Mouse (Mus musculus) heart, postnatal 36 days (tissue): ENCODE measurements around the gene Rad23a. TPM values are rescaled to one million over a fixed set of nuclear protein-coding genes. Genes with fewer than 3 reads are reported as not detected.
A peak's percentile ranks its signal among the peaks of the same experiment; 100 is the strongest.

ENCODE experiments used
- DNase-seq, 2 experiments: peaks; one replicate each; pipeline ENCODE4 v3.0.0; 2021 to 2022
- intact Hi-C: fragments of 180-260 bp; cut with DNase I; formaldehyde crosslinking; loops from one replicate; pipeline ENCODE4 v1.15.1; 2025
- microRNA-seq, 2 experiments: library from miRNA; unstranded; fragments of <30 nt; microRNA quantifications; one replicate each; pipeline ENCODE4 v1.2.0; 2021; ENCODE audit warnings: borderline number of aligned reads in 2 of 2
- total RNA-seq, 2 experiments: library from RNA; stranded (reverse); gene quantifications; 2 replicates each; pipeline ENCODE4 v1.2.3; 2021

Rad23a gene
- total RNA-seq, 2 experiments from 2014 or later, result 84.0 to 87.4 TPM

- DNase-seq, result no peak
These were observed 48.0 kb downstream of the Rad23a start for GRCm38 (mm10) chr8:84792429-84792947.

GRCm38 (mm10) chr8:84790537-84790936 lies 49.9 kb downstream of the Rad23a start:
- DNase-seq, result no peak
- intact Hi-C loops, result no loop called here

More at GRCm38 (mm10) chr8:84792429-84792947, 48.0 kb downstream of the Rad23a start:
- intact Hi-C loops, result no loop called here

GRCm38 (mm10) chr8:84789855-84790486 lies 50.5 kb downstream of the Rad23a start:
- intact Hi-C loops, result loop anchor here (2.0 kb wide), 1 partner anchor 15 kb away; no protein-coding TSS in a partner anchor
- peak in 1 of 2 experiments; percentile 67 for DNase-seq

DNA sequence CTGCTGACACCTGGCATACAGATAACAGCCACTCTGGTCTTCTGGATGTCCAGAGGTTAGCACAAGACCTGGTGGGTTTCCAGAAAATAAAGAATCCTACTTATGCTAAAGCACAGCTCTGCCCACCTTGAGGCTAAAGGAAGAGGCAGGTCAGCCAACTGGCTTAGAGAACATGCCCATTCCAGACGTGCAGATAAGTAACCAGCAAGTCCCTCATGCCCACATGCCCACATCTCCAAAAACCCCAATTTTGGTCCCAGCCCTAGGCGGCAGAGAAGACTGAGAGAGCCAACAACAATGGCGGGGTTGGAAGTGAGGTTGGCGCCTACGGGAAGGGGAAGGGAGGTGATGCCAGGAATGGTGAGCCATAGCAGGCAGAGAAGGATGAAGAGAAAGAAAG lies 51.1 kb downstream of the Rad23a start:
- no peak for DNase-seq

GRCm38 (mm10) chr8:84788896-84789295 lies 51.6 kb downstream of the Rad23a start:
- intact Hi-C loops, result loop anchor here (2.0 kb wide), 1 partner anchor 14 kb away; no protein-coding TSS in a partner anchor
- peak; percentile 77 to 78 for DNase-seq

More for the DNA sequence above, 51.1 kb downstream of the Rad23a start:
- intact Hi-C loops, result loop anchor here (2.0 kb wide), 1 partner anchor 15 kb away; no protein-coding TSS in a partner anchor

DNA sequence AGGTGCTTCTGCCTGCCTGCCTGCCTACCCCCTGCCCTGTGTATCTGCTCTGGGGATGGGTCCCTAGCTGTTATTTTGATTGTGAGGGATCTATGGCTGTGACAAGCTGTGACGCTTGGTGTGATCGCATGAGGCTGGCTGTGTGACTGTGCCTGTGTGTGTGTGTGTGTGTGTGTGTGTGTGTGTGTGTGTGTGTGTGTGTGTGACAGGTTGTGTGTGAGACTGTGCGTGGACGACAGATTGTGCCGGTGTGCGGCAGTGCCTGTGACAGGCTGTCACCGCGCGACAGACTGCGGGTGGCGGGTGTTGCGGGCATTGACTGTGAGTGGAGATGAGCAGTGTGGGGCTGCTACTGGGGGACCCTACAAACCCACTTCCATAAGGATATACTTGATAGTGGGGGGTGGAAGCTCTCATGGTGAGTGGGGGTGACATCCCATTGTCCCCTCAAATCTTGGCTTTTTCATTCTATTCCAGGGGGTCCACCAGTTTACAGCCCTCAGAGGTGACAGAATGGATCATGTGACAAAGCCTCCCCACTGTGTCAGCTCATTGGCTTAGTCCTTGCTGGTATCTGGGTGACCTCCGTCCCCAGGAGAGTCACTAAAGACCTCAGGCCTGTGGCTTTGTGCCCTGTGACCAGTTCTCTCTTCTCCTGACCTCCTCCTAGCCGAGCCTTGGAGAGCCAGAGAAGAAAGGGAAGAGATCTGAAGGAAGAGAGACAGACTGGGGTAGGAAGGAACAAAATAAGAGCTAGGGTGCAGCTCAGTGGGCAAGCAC lies 52.8 kb downstream of the Rad23a start:
- intact Hi-C loops, result loop anchor here (2.0 kb wide), 1 partner anchor 13 kb away; no protein-coding TSS in a partner anchor

GRCm38 (mm10) chr8:84786801-84787467 lies 53.5 kb downstream of the Rad23a start:
- intact Hi-C loops, result no loop called here

More for the DNA sequence above, 52.8 kb downstream of the Rad23a start:
- no peak for DNase-seq

DNA sequence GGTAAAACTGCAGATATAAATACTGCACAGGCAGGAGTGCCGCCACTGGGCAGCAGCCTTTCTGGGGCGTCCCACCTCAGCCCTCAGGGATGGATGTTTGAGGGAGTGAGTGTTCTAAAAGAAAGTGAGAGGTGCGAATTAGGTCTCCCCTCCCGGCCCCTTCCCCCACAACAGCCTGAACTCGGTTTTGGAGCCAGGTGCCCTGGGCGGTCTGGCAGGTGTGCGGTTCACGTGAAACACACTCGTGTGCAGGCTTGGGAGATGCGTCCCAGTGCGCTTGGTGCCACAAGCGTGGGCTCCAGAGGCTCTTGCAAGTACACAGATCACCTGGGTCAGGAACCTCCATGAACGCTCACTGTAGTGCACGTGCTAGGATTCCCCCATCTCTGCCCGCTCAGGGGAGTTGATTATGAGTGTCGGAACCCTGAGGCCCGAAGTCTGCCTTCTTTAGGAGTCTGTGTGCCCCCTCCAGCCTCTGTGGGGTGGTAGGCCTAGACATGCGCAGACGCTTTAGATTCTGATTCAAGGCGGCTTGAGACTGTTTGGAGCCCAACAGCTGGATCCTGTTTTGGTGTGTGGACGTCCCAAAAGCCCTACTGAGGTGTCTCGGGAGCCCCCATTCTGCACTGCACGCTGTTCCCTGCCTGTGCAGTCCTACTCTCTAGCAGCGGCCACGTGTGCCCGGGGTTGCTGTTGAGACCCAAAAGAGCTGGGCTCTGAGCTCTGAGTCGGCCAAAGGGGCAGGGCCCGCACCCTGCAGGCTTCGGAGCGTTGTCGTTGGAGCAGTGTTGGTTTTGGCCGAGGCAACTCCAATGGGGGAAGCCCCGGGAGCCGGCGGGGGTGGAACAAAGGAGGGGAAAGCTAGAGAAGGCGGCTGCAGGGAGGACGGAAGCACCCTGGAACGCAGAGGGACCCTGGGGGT lies 54.4 kb downstream of the Rad23a start:
- intact Hi-C loops, result no loop called here
- DNase-seq, result peak; percentile 68 to 80

More at GRCm38 (mm10) chr8:84786801-84787467, 53.5 kb downstream of the Rad23a start:
- no peak for DNase-seq

- intact Hi-C loops, result no loop called here
- no peak for DNase-seq
These were observed 55.0 kb downstream of the Rad23a start for GRCm38 (mm10) chr8:84785506-84785755.

- DNase-seq, result peak in 1 of 2 experiments; percentile 41
- intact Hi-C loops, result no loop called here
These were observed 55.6 kb downstream of the Rad23a start for GRCm38 (mm10) chr8:84784681-84785505.

Small RNAs within 50 kb of the gene (microRNA-seq; reads per million reads assigned to microRNA genes)
- 1.4 to 2.0 reads per million in 2 experiments for gene Mir7069

Other genes with a start within 250 kb of the Rad23a start
- gene Ier2, start 177.8 kb downstream of the Rad23a start, total RNA-seq, result 10 to 100 TPM; 12.6 to 16.5 TPM
- 10 to 100 TPM; 36.1 to 39.2 TPM for gene Trmt1, start 154.4 kb downstream of the Rad23a start, total RNA-seq
- gene Nacc1, start 152.8 kb downstream of the Rad23a start, total RNA-seq, result 10 to 100 TPM; 27.3 to 30.1 TPM
- gene Lyl1, start 139.2 kb downstream of the Rad23a start, total RNA-seq, result 1 to 10 TPM; 5.4 to 5.7 TPM
- gene G430095P16Rik, start 117.7 kb downstream of the Rad23a start, total RNA-seq, result under 1 TPM in 1 of 2 experiments, not detected in 1; 0.44 TPM
- gene Nfix, start 40.3 kb downstream of the Rad23a start, total RNA-seq, result 100 to 1,000 TPM; 279 to 296 TPM
- 1 to 10 TPM; 9.3 to 9.9 TPM for gene Dand5, start 17.8 kb downstream of the Rad23a start, total RNA-seq
- 10 to 100 TPM; 28.5 to 29.5 TPM for gene Gadd45gip1, start 9.1 kb downstream of the Rad23a start, total RNA-seq
- gene Calr, start 6.3 kb upstream of the Rad23a start, total RNA-seq, result 100 to 1,000 TPM; 337 to 380 TPM
- gene Farsa, start 16.3 kb upstream of the Rad23a start, total RNA-seq, result 10 to 100 TPM; 23.1 TPM
- 1 to 10 TPM; 3.8 to 4.1 TPM for gene Syce2, start 31.4 kb upstream of the Rad23a start, total RNA-seq
- gene Gcdh, start 53.3 kb upstream of the Rad23a start, total RNA-seq, result 10 to 100 TPM; 71.3 to 77.2 TPM
- gene Klf1, start 61.3 kb upstream of the Rad23a start, total RNA-seq, result not detected
- gene Dnase2a, start 67.9 kb upstream of the Rad23a start, total RNA-seq, result 10 to 100 TPM in 1 of 2 experiments, 1 to 10 TPM in 1; 7.3 to 11.7 TPM
- gene Mast1, start 96.7 kb upstream of the Rad23a start, total RNA-seq, result under 1 TPM; 0.11 to 0.14 TPM
- not detected for gene Rtbdn, start 106.3 kb upstream of the Rad23a start, total RNA-seq
- 1 to 10 TPM in 1 of 2 experiments, not detected in 1; 1.0 TPM for gene Gm49661, start 128.8 kb upstream of the Rad23a start, total RNA-seq
- 100 to 1,000 TPM; 633 to 676 TPM for gene Prdx2, start 128.9 kb upstream of the Rad23a start, total RNA-seq
- gene Rnaseh2a, start 129.1 kb upstream of the Rad23a start, total RNA-seq, result 10 to 100 TPM; 48.6 to 56.7 TPM
- gene Junb, start 138.1 kb upstream of the Rad23a start, total RNA-seq, result 10 to 100 TPM; 14.9 to 26.9 TPM
- gene Hook2, start 149.9 kb upstream of the Rad23a start, total RNA-seq, result 1 to 10 TPM; 2.7 to 2.9 TPM
- not detected for gene Best2, start 173.9 kb upstream of the Rad23a start, total RNA-seq
- gene Asna1, start 184.6 kb upstream of the Rad23a start, total RNA-seq, result 10 to 100 TPM; 66.2 to 69.8 TPM
- 10 to 100 TPM; 80.7 to 84.2 TPM for gene Trir, start 186.2 kb upstream of the Rad23a start, total RNA-seq
- 10 to 100 TPM; 28.1 to 35.1 TPM for gene Tnpo2, start 196.2 kb upstream of the Rad23a start, total RNA-seq
- 1 to 10 TPM; 3.4 to 4.3 TPM for gene Fbxw9, start 219.4 kb upstream of the Rad23a start, total RNA-seq
- gene Gm5741, start 227.3 kb upstream of the Rad23a start, total RNA-seq, result not detected
- 10 to 100 TPM; 27.0 to 27.4 TPM for gene Dhps, start 231.1 kb upstream of the Rad23a start, total RNA-seq
- 10 to 100 TPM; 37.4 to 42.2 TPM for gene Wdr83os, start 240.1 kb upstream of the Rad23a start, total RNA-seq
- 10 to 100 TPM; 33.3 to 34.2 TPM for gene Wdr83, start 240.6 kb upstream of the Rad23a start, total RNA-seq
- gene Man2b1, start 242.6 kb upstream of the Rad23a start, total RNA-seq, result 10 to 100 TPM; 31.0 to 31.3 TPM